Mouse (Mus musculus) forebrain, embryonic 13.5 days (tissue): Measurements from ENCODE around the gene Zfp580. TPM values are rescaled to one million over a fixed set of nuclear protein-coding genes. Genes with fewer than 3 reads are reported as not detected.
"Not testable (repeated sequence)": the region's sequence is repeated elsewhere in the genome, so short reads cannot be mapped to it uniquely, and the experiment has no call there.

ENCODE experiments used
- ATAC-seq: fragments of 200-750 bp; cut with Nextera tagmentation; 2 replicates; pipeline ENCODE4 v1.8.0; 2017
- H3K27ac ChIP-seq: fragments of 300-500 bp; sonication (generic); 2 replicates; pipeline ENCODE4 v1.5.1; 2015; ENCODE audit warnings: inconsistent platforms, mild to moderate bottlenecking, moderate library complexity
- H3K27me3 ChIP-seq: fragments of 300-500 bp; sonication (generic); 2 replicates; pipeline ENCODE4 v1.6.1; 2015; ENCODE audit warnings: mild to moderate bottlenecking, inconsistent platforms
- H3K36me3 ChIP-seq: fragments of 300-500 bp; sonication (generic); 2 replicates; pipeline ENCODE4 v1.6.1; 2015; ENCODE audit warnings: mild to moderate bottlenecking, inconsistent platforms; ENCODE audit not compliant: poor library complexity, severe bottlenecking
- H3K4me1 ChIP-seq: fragments of 300-500 bp; sonication (generic); 2 replicates; pipeline ENCODE4 v1.6.1; 2015; ENCODE audit warnings: inconsistent platforms
- H3K4me2 ChIP-seq: fragments of 300-500 bp; sonication (generic); 2 replicates; pipeline ENCODE4 v1.6.1; 2015; ENCODE audit warnings: inconsistent platforms, mild to moderate bottlenecking, moderate library complexity
- H3K4me3 ChIP-seq: fragments of 300-500 bp; sonication (generic); 2 replicates; pipeline ENCODE4 v1.5.1; 2015; ENCODE audit warnings: mild to moderate bottlenecking, inconsistent platforms
- H3K9ac ChIP-seq: fragments of 300-500 bp; sonication (generic); 2 replicates; pipeline ENCODE4 v1.6.1; 2015; ENCODE audit warnings: mild to moderate bottlenecking, inconsistent platforms
- H3K9me3 ChIP-seq: fragments of 300-500 bp; sonication (generic); replicated peaks from 2 replicates; pipeline ENCODE4 v1.6.1; 2016; ENCODE audit warnings: inconsistent platforms
- WGBS: fragments of 180-500 bp; shearing (Covaris S2); methylation state at CpG from one replicate; pipeline ENCODE4 v1.1.7; 2015; 5-methylcytosine and 5-hydroxymethylcytosine counted together
- polyA plus RNA-seq: library from polyadenylated mRNA; unstranded; fragments of >200 nt; fragmentation: Nextera tagmentation; extraction: Ambion mirVana; gene quantifications from 2 replicates; pipeline ENCODE4 v1.2.1, GENCODE M21; 2015

Gene Zfp580
- polyA plus RNA-seq, 1 experiment from 2014 or later: 45.6 TPM

DNA sequence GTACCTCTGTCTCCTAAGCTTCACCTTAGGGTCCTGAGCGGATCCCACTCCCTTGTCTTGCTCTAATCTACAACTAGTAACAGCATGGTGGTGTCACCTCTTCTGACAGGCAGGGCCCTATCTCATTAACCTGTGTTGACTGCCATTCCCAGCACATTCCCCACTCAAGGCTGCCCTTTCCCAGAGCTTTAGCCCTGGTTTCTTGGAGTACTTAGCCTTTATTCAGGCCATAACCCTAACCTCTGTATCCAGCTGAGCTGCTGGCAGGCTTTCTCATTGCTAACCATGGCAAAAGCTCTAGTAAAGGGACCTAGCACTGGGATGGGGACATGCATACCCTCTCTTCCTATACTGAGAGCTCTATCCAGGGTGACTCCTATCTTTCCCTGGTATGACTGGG is 7.3 kb downstream of the Zfp580 start:
- Histone ChIP-seq H3K36me3 (no peaks in the 10 kb centered on the region), H3K4me2 (no peak overlapping the region), H3K27me3 (peaks cover 54% of the 10 kb centered on the region), H3K9ac (no peak overlapping the region), H3K27ac (no peak overlapping the region), H3K9me3 (no peaks in the 10 kb centered on the region), H3K4me3 (no peak overlapping the region), H3K4me1 (peaks cover 49% of the 10 kb centered on the region)
- no peak for ATAC-seq
- WGBS: 96% methylated on average over 1 of the region's 1 CpGs

DNA sequence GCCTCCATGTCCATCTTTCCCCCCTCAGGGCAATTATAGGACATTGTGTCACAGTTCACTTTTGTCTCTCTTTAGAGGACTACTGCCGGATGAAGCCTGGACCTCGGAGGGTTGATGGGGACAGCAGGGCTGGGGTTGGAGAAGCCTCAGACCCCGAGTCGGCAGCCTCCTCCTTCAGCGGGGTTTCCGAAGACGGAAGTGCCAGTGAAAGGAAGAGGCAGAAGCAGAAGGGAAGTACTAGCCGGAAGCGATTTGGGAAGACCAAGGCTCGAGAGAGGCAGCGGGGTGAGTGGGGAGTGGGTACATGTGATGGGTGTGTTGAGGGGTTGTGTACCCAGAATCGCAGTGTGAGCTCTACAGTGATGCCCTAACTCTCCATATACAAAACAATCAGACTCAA is 8.1 kb downstream of the Zfp580 start:
- Histone ChIP-seq H3K4me1 (peaks cover 49% of the 10 kb centered on the region), H3K9ac (no peak overlapping the region), H3K4me3 (0 out of 2 replicates have a peak overlapping the region, but pooled peaks have one; percentile 2), H3K27ac (peak overlapping the region; percentile 99), H3K27me3 (peaks cover 46% of the 10 kb centered on the region), H3K9me3 (no peaks in the 10 kb centered on the region), H3K4me2 (no peak overlapping the region), H3K36me3 (no peaks in the 10 kb centered on the region)
- 88% methylated on average over 12 of the region's 12 CpGs for WGBS
- no peak for ATAC-seq

DNA sequence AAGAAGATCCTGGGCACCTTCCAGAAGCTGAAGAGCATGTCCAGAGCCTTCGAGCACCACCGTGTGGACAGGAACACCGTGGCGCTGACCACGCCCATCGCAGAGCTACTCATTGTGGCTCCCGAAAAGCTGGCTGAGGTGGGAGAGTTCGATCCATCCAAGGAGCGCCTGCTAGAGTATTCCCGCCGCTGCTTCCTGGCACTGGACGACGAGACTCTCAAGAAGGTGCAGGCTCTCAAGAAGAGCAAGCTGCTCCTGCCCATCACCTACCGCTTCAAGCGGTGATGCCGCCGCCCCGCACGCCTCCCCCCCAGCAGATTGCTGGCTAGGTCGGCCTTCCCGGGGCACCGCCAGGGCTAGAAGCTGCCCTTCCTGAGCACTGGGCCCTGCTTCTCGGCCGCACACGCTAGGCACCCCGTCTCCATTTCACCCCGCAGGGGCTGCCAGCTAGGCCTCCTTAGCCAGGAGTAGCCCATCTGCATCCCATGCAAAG is 8.9 kb downstream of the Zfp580 start:
- peak overlapping the region; percentile 89 for H3K9ac ChIP-seq
- H3K27me3 ChIP-seq: peaks cover 38% of the 10 kb centered on the region
- WGBS: 3% methylated on average over 27 of the region's 27 CpGs
- peak overlapping the region; percentile 58 for H3K4me3 ChIP-seq
- H3K36me3 ChIP-seq: no peaks in the 10 kb centered on the region
- peaks cover 51% of the 10 kb centered on the region for H3K4me1 ChIP-seq
- H3K4me2 ChIP-seq: peak overlapping the region; percentile 84
- H3K27ac ChIP-seq: peak overlapping the region; percentile 99
- ATAC-seq: no peak
- no peaks in the 10 kb centered on the region for H3K9me3 ChIP-seq

DNA sequence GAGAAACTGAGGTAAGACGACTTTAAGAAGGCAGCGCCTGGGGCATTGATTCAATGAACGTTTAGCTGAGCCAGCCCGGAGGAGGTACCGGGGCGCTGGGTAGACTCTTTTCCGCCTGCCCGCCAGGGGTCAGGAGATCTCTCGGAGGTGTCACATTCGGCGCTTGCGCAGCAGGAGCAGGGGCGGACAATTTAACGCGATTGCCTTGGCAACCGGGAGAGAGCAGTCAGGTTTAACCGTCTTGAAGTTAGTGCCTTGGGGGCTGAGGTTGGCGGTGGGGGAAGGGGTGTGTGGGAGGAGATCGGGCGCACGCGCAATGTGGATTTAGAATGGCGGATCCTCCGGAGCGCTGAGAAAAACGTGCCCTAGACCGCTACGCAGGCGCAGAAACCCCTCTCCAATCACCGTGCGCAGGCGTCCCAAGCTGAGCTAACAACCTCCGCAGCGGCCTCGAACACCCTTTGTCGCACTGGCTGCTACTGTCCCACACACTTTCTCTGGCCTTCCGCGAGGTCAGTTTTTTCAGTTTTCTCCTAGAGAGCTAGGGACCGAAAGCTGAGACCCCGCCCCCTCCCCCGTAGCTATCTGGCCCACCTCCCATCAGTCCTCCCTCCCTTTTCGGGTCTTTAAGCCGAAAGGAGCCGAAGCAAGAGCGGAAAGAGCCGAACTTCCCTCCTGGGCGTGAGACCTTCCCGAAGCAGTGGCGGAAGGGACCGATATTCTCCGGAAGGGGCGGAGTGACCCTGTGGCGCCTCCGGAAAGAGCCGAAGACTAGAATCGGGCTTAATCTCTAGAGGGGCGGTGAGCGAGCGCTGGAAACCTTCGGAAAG is 9.8 kb downstream of the Zfp580 start:
- peaks cover 29% of the 10 kb centered on the region for H3K27me3 ChIP-seq
- peaks cover 3% of the 10 kb centered on the region for H3K36me3 ChIP-seq
- H3K4me3 ChIP-seq: peak overlapping the region; percentile 58
- peak overlapping the region; percentile 99 for H3K27ac ChIP-seq
- peak overlapping the region; percentile 84 for H3K4me2 ChIP-seq
- ATAC-seq: peak; percentile 92
- peak overlapping the region; percentile 89 for H3K9ac ChIP-seq
- no peaks in the 10 kb centered on the region for H3K9me3 ChIP-seq
- H3K4me1 ChIP-seq: peaks cover 58% of the 10 kb centered on the region
- WGBS: under 1% methylated on average over 58 of the region's 60 CpGs

DNA sequence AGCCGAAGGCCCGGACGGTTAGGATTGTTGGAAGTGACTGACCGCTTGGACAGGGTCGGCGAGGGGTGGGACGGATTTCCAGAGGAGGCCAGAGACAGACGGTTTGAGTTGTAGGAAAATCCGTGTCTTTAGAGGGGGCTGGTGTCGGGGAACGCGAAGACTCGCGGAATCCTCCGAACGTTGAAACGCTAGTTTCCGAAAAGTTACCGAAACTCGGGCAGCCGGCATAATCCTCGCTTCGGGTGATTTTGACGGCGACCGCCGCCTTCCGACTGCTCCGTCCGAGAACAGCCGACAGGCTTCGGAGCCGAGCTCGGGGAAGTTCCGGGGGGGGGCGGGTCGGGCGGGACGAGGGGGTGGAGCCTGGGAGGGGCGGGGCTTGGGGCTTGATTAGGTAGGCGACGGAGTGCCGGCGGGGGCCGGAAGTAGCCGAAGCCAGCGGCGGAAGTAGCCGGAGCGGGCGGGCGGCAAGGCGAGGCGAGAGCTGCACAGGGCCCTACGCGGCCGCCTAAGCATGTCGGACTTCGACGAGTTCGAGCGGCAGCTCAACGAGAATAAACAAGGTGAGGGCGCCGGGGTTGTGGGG is 10.5 kb downstream of the Zfp580 start, which contains the start of gene U2af2:
TSS of gene U2af2 (plus strand) at position 370 of the 586 bp plus-strand sequence.
- under 1% methylated on average over 51 of the region's 65 CpGs for WGBS
- H3K27ac ChIP-seq: peak within 1 kb of the TSS; percentile 99
- peaks cover 10% of the 10 kb centered on the region for H3K36me3 ChIP-seq
- no peaks in the 10 kb centered on the region for H3K9me3 ChIP-seq
- ATAC-seq: peak; percentile 81
- H3K9ac ChIP-seq: peak within 1 kb of the TSS; percentile 89
- H3K4me1 ChIP-seq: peaks cover 53% of the 10 kb centered on the region
- peak within 1 kb of the TSS; percentile 58 for H3K4me3 ChIP-seq
- peak within 1 kb of the TSS; percentile 84 for H3K4me2 ChIP-seq
- H3K27me3 ChIP-seq: peaks cover 22% of the 10 kb centered on the region

DNA sequence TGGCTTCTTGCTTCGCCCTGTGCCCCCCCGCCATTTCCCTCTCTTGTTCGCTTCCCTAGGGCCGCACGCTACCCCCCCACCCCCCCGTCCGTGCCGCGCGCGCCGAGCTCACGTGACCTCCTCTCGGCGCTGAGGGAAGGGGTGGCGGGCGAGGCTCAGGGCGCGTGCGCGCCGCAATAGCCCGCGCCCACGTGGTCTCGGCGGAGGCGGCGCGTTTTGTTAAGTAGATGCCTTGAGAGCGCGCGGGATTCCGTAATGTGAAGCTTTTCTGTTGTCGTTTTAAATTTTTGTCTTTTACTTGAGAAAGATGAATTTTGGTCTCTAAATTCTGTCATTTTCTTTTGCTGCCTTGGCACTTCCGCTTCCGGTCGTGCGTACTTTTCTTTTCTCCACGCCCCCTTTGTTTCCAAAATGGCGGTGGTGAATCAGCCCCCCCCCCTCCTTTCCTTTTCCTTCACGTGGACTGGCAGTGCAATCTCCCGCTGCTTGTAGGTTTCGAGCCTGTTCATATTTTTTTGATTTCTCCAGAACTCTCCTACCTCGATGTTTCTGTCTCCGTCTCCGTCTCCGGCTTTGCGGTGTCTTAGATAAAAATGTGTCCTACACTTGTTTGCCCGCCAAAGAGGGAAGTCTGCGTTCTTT is 11.1 kb downstream of the Zfp580 start:
- under 1% methylated on average over 45 of the region's 51 CpGs for WGBS
- peaks cover 47% of the 10 kb centered on the region for H3K4me1 ChIP-seq

GRCm38 (mm10) chr7:5064886-5065285 is 13.5 kb downstream of the Zfp580 start:
- ATAC-seq: no peak
- WGBS: 95% methylated on average over 6 of the region's 6 CpGs
- H3K9me3 ChIP-seq: no peaks in the 10 kb centered on the region
- peaks cover 40% of the 10 kb centered on the region for H3K36me3 ChIP-seq
- no peak overlapping the region for H3K27ac ChIP-seq
- no peak overlapping the region for H3K9ac ChIP-seq
- H3K4me1 ChIP-seq: peaks cover 35% of the 10 kb centered on the region
- no peak overlapping the region for H3K4me2 ChIP-seq
- no peaks in the 10 kb centered on the region for H3K27me3 ChIP-seq
- H3K4me3 ChIP-seq: no peak overlapping the region

More for the DNA sequence above, 11.1 kb downstream of the Zfp580 start:
- Histone ChIP-seq H3K27ac (peak overlapping the region; percentile 99), H3K9ac (peak overlapping the region; percentile 79), H3K4me3 (peak overlapping the region; percentile 58), H3K27me3 (peaks cover 16% of the 10 kb centered on the region), H3K36me3 (peaks cover 16% of the 10 kb centered on the region), H3K9me3 (no peaks in the 10 kb centered on the region), H3K4me2 (peak overlapping the region; percentile 84)
- peak; percentile 49 for ATAC-seq

DNA sequence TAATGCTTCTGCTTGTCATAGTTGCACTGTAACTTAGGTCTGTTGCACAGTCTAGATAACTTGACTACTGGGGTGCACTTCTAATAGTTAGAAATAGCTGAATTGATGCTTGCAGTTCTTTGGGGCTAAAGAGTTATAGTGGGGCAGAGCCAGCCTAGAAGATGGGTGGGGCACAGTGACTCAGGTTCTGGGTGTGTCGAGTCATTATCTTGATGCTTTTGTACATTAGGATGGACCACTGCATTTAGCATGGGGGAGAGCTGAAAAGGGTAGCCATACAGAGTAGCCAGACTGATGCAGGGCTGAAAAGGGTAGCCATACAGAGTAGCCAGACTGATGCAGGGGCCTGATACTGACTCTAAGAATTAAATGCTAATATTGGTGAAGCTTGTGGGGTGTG is 22.2 kb downstream of the Zfp580 start:
- no peaks in the 10 kb centered on the region for H3K27me3 ChIP-seq
- no peak for ATAC-seq
- H3K36me3 ChIP-seq: peaks cover 98% of the 10 kb centered on the region
- no peak overlapping the region for H3K27ac ChIP-seq
- H3K4me3 ChIP-seq: no peak overlapping the region
- H3K4me1 ChIP-seq: no peaks in the 10 kb centered on the region
- no peak overlapping the region for H3K4me2 ChIP-seq
- H3K9me3 ChIP-seq: no peaks in the 10 kb centered on the region
- WGBS: 86% methylated on average over 1 of the region's 1 CpGs
- H3K9ac ChIP-seq: no peak overlapping the region

GRCm38 (mm10) chr7:5074984-5075383 is 23.6 kb downstream of the Zfp580 start:
- no peak for ATAC-seq
- 92% methylated on average over 5 of the region's 5 CpGs for WGBS
- H3K9me3 ChIP-seq: no peaks in the 10 kb centered on the region
- H3K27me3 ChIP-seq: no peaks in the 10 kb centered on the region
- no peak overlapping the region for H3K4me3 ChIP-seq
- no peak overlapping the region for H3K9ac ChIP-seq
- peaks cover 91% of the 10 kb centered on the region for H3K36me3 ChIP-seq
- no peak overlapping the region for H3K27ac ChIP-seq
- H3K4me2 ChIP-seq: no peak overlapping the region
- no peaks in the 10 kb centered on the region for H3K4me1 ChIP-seq

- peaks cover 73% of the 10 kb centered on the region for H3K36me3 ChIP-seq
- 97% methylated on average over 2 of the region's 2 CpGs for WGBS
- no peak for ATAC-seq
- H3K9ac ChIP-seq: no peak overlapping the region
- H3K27ac ChIP-seq: no peak overlapping the region
- H3K4me3 ChIP-seq: no peak overlapping the region
- H3K4me2 ChIP-seq: no peak overlapping the region
- H3K9me3 ChIP-seq: no peaks in the 10 kb centered on the region
- H3K4me1 ChIP-seq: peaks cover 14% of the 10 kb centered on the region
- H3K27me3 ChIP-seq: no peaks in the 10 kb centered on the region
Measured at GRCm38 (mm10) chr7:5076931-5077330, 25.6 kb downstream of the Zfp580 start.

DNA sequence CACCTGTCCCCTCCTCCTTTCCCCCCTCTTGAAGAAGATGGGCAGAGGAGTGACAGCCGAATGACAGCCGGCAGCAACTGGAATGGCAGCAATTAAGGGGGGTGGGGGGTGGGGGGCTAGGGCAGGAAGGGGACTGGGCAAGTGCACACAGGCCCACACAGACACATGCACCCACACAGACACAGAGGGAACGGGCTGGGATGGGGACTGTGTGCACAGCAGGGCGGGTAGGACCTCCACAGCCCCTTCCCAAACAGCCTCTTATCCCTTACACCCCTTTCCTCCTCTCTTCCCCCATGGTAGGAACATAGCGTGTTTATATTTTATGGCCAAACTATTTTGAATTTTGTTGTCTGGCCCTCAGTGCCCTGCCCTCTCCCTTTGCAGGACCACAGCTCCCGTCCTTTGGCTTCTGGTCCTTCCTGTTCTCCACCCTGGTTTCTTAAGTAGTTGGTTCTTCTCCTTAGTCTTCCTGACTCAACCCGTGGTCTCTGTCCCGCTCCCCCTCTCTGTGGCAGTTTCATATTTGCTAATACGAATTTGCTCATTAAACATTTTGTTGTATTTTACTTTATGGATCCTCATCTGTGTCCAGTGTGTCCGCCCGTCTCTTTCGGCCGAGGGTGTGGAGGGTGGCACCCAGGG is 28.1 kb downstream of the Zfp580 start:
- H3K9ac ChIP-seq: peak overlapping the region; percentile 99; the same call in 1 of the 2 replicates
- ATAC-seq: peak; percentile 14
- WGBS: 46% methylated on average over 10 of the region's 13 CpGs
- peak overlapping the region; percentile 98 for H3K4me3 ChIP-seq
- not testable (repeated sequence) for H3K9me3 ChIP-seq, H3K27me3 ChIP-seq
- H3K4me2 ChIP-seq: peak overlapping the region; percentile 93
- H3K36me3 ChIP-seq: peaks cover 63% of the 10 kb centered on the region
- H3K27ac ChIP-seq: peak overlapping the region; percentile 88
- peaks cover 20% of the 10 kb centered on the region for H3K4me1 ChIP-seq
